Mouse (Mus musculus) hindbrain, postnatal 0 days (tissue): ENCODE results near the gene Pik3cb. TPM values are rescaled to one million over a fixed set of nuclear protein-coding genes. Genes with fewer than 3 reads are reported as not detected.

Source experiments
- ATAC-seq: fragments of 200-750 bp; cut with Nextera tagmentation; 2 replicates; pipeline ENCODE4 v1.8.0; 2017; ENCODE audit warnings: mild to moderate bottlenecking, moderate TSS enrichment, moderate library complexity
- DNase-seq: peaks from one replicate; pipeline ENCODE4 v3.0.0-alpha.2; 2015; ENCODE audit warnings: low spot score
- H3K27ac ChIP-seq: fragments of 300-500 bp; sonication (generic); 2 replicates; pipeline ENCODE4 v1.5.1; 2014; ENCODE audit warnings: mild to moderate bottlenecking
- H3K27me3 ChIP-seq: fragments of 300-500 bp; sonication (generic); 2 replicates; pipeline ENCODE4 v1.6.1; 2014; ENCODE audit warnings: low read length, mixed read lengths; ENCODE audit not compliant: insufficient read depth
- H3K36me3 ChIP-seq: fragments of 300-500 bp; sonication (generic); 2 replicates; pipeline ENCODE4 v1.6.1; 2014; ENCODE audit warnings: low read length, mixed read lengths; ENCODE audit not compliant: insufficient read depth
- H3K4me1 ChIP-seq: fragments of 300-500 bp; sonication (generic); 2 replicates; pipeline ENCODE4 v1.6.1; 2014; ENCODE audit warnings: antibody characterized with exemption, low read length, mixed read lengths; ENCODE audit not compliant: insufficient read depth
- H3K4me2 ChIP-seq: fragments of 300-500 bp; sonication (generic); 2 replicates; pipeline ENCODE4 v1.6.1; 2014; ENCODE audit warnings: low read depth, mild to moderate bottlenecking, low read length, moderate library complexity, mixed read lengths
- H3K4me3 ChIP-seq: fragments of 300-500 bp; sonication (generic); 2 replicates; pipeline ENCODE4 v1.5.1; 2014; ENCODE audit warnings: low read length
- H3K9ac ChIP-seq: fragments of 300-500 bp; sonication (generic); replicated peaks from 2 replicates; pipeline ENCODE4 v1.6.1; 2014; ENCODE audit warnings: mild to moderate bottlenecking, low read length, moderate library complexity, mixed read lengths
- H3K9me3 ChIP-seq: fragments of 300-500 bp; sonication (generic); 2 replicates; pipeline ENCODE4 v1.6.1; 2016; ENCODE audit warnings: low read length, mixed read lengths
- CTCF ChIP-seq: IDR thresholded peaks from 2 replicates; pipeline ENCODE4 v1.5.1; 2016; ENCODE audit warnings: antibody characterized with exemption, control low read depth, low read depth
- WGBS: fragments of 180-500 bp; shearing (Covaris S2); extraction: QIAGEN DNeasy Blood & Tissue Kit; methylation state at CpG from one replicate; pipeline ENCODE4 v1.1.7; 2014; 5-methylcytosine and 5-hydroxymethylcytosine counted together
- polyA plus RNA-seq: library from polyadenylated mRNA; unstranded; fragments of >200 nt; fragmentation: Nextera tagmentation; extraction: Ambion mirVana; gene quantifications from 2 replicates; pipeline ENCODE4 v1.2.1, GENCODE M21; 2015
- total RNA-seq: library from RNA; depleted of rRNA; stranded (reverse); fragments of >200 nt; gene quantifications from 2 replicates; pipeline ENCODE4 v1.2.3, GENCODE M21; 2014

The Pik3cb gene
- total and polyA plus RNA-seq, 2 experiments from 2014 or later, result 3.5 to 4.9 TPM

- ATAC-seq, result no peak
- H3K27ac ChIP-seq, result no peak overlapping the region
- no peak for TF ChIP-seq CTCF
- no peak overlapping the region for H3K4me2 ChIP-seq
- H3K4me1 ChIP-seq, result no peaks in the 10 kb centered on the region
- 54% methylated on average over 10 of the region's 10 CpGs for WGBS
- no peak for DNase-seq
- H3K36me3 ChIP-seq, result no peaks in the 10 kb centered on the region
- no peak overlapping the region for H3K9ac ChIP-seq
- no peaks in the 10 kb centered on the region for H3K9me3 ChIP-seq
- no peak overlapping the region for H3K4me3 ChIP-seq
- no peaks in the 10 kb centered on the region for H3K27me3 ChIP-seq
These were observed 30.8 kb upstream of the Pik3cb start for GRCm38 (mm10) chr9:99171186-99171585.

- 63% methylated on average over 4 of the region's 4 CpGs for WGBS
- Histone ChIP-seq H3K4me3 (no peak overlapping the region), H3K27ac (no peak overlapping the region), H3K4me1 (no peaks in the 10 kb centered on the region), H3K36me3 (no peaks in the 10 kb centered on the region), H3K9ac (no peak overlapping the region), H3K4me2 (no peak overlapping the region), H3K27me3 (no peaks in the 10 kb centered on the region), H3K9me3 (no peaks in the 10 kb centered on the region)
- no peak for DNase-seq
- TF ChIP-seq CTCF, result no peak
- no peak for ATAC-seq
These were observed 28.6 kb upstream of the Pik3cb start for GRCm38 (mm10) chr9:99169029-99169428.

GRCm38 (mm10) chr9:99166946-99167345 lies 26.5 kb upstream of the Pik3cb start:
- ATAC-seq, result no peak
- 75% methylated on average over 5 of the region's 5 CpGs for WGBS

GRCm38 (mm10) chr9:99165956-99166355 lies 25.5 kb upstream of the Pik3cb start:
- TF ChIP-seq CTCF, result no peak
- 74% methylated on average over 6 of the region's 6 CpGs for WGBS
- H3K27ac ChIP-seq, result no peak overlapping the region
- H3K4me2 ChIP-seq, result no peak overlapping the region
- no peak overlapping the region for H3K4me3 ChIP-seq
- H3K9me3 ChIP-seq, result no peaks in the 10 kb centered on the region
- no peaks in the 10 kb centered on the region for H3K27me3 ChIP-seq
- ATAC-seq (no peak), DNase-seq (no peak)
- no peaks in the 10 kb centered on the region for H3K36me3 ChIP-seq
- H3K9ac ChIP-seq, result no peak overlapping the region
- H3K4me1 ChIP-seq, result no peaks in the 10 kb centered on the region

More at GRCm38 (mm10) chr9:99166946-99167345, 26.5 kb upstream of the Pik3cb start:
- H3K27ac ChIP-seq, result no peak overlapping the region
- no peaks in the 10 kb centered on the region for H3K4me1 ChIP-seq
- H3K4me3 ChIP-seq, result no peak overlapping the region
- H3K9me3 ChIP-seq, result no peaks in the 10 kb centered on the region
- no peaks in the 10 kb centered on the region for H3K36me3 ChIP-seq
- no peak for TF ChIP-seq CTCF
- DNase-seq, result no peak
- no peaks in the 10 kb centered on the region for H3K27me3 ChIP-seq
- H3K9ac ChIP-seq, result no peak overlapping the region
- no peak overlapping the region for H3K4me2 ChIP-seq

GRCm38 (mm10) chr9:99164664-99165226 lies 24.3 kb upstream of the Pik3cb start:
- Histone ChIP-seq H3K4me3 (no peak overlapping the region), H3K9ac (no peak overlapping the region), H3K4me1 (no peaks in the 10 kb centered on the region), H3K27ac (no peak overlapping the region), H3K27me3 (no peaks in the 10 kb centered on the region), H3K4me2 (no peak overlapping the region), H3K36me3 (no peaks in the 10 kb centered on the region), H3K9me3 (no peaks in the 10 kb centered on the region)
- DNase-seq (peak; percentile 50), ATAC-seq (no peak)
- WGBS, result 36% methylated on average over 3 of the region's 3 CpGs
- no peak for TF ChIP-seq CTCF

- no peak overlapping the region for H3K9ac ChIP-seq
- no peak for DNase-seq
- no peak for TF ChIP-seq CTCF
- WGBS, result 48% methylated on average over 9 of the region's 9 CpGs
- no peaks in the 10 kb centered on the region for H3K27me3 ChIP-seq
- no peaks in the 10 kb centered on the region for H3K9me3 ChIP-seq
- H3K27ac ChIP-seq, result no peak overlapping the region
- no peak for ATAC-seq
- no peaks in the 10 kb centered on the region for H3K36me3 ChIP-seq
- H3K4me1 ChIP-seq, result no peaks in the 10 kb centered on the region
- H3K4me2 ChIP-seq, result peak overlapping the region; percentile 47
- no peak overlapping the region for H3K4me3 ChIP-seq
These were observed 23.7 kb upstream of the Pik3cb start for GRCm38 (mm10) chr9:99164148-99164503.

- H3K4me2 ChIP-seq, result peak overlapping the region; percentile 47
- no peaks in the 10 kb centered on the region for H3K9me3 ChIP-seq
- WGBS, result 7% methylated on average over 15 of the region's 15 CpGs
- peak; percentile 70 for DNase-seq
- TF ChIP-seq CTCF, result no peak
- H3K36me3 ChIP-seq, result no peaks in the 10 kb centered on the region
- H3K4me1 ChIP-seq, result no peaks in the 10 kb centered on the region
- peak; percentile 75 for ATAC-seq
- H3K27me3 ChIP-seq, result no peaks in the 10 kb centered on the region
- no peak overlapping the region for H3K27ac ChIP-seq
- H3K4me3 ChIP-seq, result no peak overlapping the region
- no peak overlapping the region for H3K9ac ChIP-seq
These were observed 23.2 kb upstream of the Pik3cb start for GRCm38 (mm10) chr9:99163420-99164147.
